Mouse (Mus musculus) yolk sac, embryonic 10.5 days (tissue): ENCODE measurements at regions not wholly inside any gene's neighbourhood (a gene's known extent, or its start where the extent isn't known, plus 50 kb on each side); places are given as distances from the start of the nearest gene placed in this dataset.

ENCODE experiments used
- DNase-seq: peaks from one replicate; pipeline ENCODE4 v3.0.0-alpha.2; 2017; ENCODE audit warnings: low spot score

- no peak for DNase-seq
Observed at GRCm38 (mm10) chr9:98690839-98691516, 89.5 kb upstream of the Mrps22 start.

GRCm38 (mm10) chr9:98685548-98685947 lies 84.1 kb upstream of the Mrps22 start:
- no peak for DNase-seq

- DNase-seq, result no peak
Observed at GRCm38 (mm10) chr9:98684336-98684735, 82.9 kb upstream of the Mrps22 start.

GRCm38 (mm10) chr9:98675612-98676011 lies 74.2 kb upstream of the Mrps22 start:
- DNase-seq, result no peak

- no peak for DNase-seq
Observed at GRCm38 (mm10) chr9:98673461-98674114, 72.1 kb upstream of the Mrps22 start.

GRCm38 (mm10) chr9:98672361-98672760 lies 70.9 kb upstream of the Mrps22 start:
- no peak for DNase-seq

- no peak for DNase-seq
Observed at GRCm38 (mm10) chr9:98668423-98669330, 67.2 kb upstream of the Mrps22 start.

- no peak for DNase-seq
Observed at GRCm38 (mm10) chr9:98667072-98667471, 65.6 kb upstream of the Mrps22 start.

- no peak for DNase-seq
Observed at GRCm38 (mm10) chr9:98663011-98663410, 61.6 kb upstream of the Mrps22 start.

GRCm38 (mm10) chr9:98651681-98652080 lies 50.2 kb upstream of the Mrps22 start:
- no peak for DNase-seq
